Mouse (Mus musculus): ENCODE measurements at regions not wholly inside any gene's neighbourhood (a gene's known extent, or its start where the extent isn't known, plus 50 kb on each side); places are given as distances from the start of the nearest gene placed in this dataset.

DNA sequence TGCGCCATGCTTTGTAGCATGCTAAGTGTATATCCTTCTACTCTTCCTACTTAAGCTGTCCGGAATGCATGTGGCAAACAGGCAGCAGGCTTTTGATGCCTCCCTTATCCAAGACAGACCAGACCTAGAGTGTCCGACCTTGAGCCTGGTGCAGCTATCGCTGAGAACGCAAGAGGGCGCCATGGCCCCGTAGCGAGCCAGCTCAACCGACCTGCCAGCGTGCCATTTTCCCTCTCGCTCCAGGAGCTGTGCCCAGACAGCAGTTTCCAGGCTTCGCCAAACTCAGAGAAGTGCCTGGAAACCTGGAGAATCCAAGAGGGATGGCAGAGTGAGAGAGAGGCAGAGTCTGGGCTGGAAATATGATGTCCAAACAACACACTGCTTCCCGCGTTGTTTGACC, 155.8 kb upstream of the Gm12830 start:
- Histone ChIP-seq H3K9me3 (no peaks in the 10 kb centered on the region), H3K27me3 (peaks cover 72% of the 10 kb centered on the region), H3K4me1 (replicated peaks) (peaks cover 15% of the 10 kb centered on the region), H3K9ac (replicated peaks) (no peak overlapping the region), H3K4me2 (replicated peaks) (peak overlapping the region; percentile 57), H3K27ac (no peak overlapping the region), H3K36me3 (no peaks in the 10 kb centered on the region), H3K4me3 (replicated peaks) (peak overlapping the region; percentile 31; the same call in 1 of the 2 replicates)
- 3% methylated on average over 14 of the region's 14 CpGs for WGBS
- peak; percentile 81 for ATAC-seq

DNA sequence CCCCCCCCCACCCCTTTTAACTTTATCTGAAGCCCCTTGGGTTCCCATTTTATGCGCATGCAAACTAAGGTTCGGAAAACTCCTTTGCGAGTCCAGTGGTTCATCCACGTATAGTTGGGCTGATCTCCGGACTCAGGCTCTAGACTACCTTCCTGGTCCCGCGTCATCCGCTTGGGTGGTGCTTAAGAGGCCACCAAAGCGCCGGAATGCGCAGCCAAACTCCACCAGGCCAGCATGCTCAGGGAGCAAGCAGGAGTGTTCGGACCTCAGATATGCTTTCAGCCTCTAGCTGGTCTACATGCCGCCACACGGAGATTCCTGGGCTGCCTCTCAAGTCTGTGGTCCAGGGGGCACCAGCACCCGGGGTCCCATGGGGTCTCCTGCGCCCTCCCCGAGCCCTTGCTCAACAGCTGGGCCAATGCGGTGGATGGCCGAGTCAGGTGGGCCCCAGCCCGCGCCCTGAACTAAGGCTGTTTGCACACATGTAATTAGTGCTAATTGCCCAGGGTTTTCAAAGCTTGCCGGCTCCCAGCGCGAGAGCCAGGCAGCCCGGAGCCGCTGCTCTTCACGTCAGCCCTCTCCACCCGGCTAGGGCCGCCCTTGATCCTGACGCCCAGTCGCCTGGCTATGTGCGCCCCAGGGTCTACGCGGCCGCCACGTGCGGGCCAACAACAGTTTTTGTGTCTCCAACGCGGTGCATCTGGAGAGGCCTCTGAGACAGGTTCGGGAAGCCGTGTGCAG, 155.1 kb upstream of the Gm12830 start:
- Histone ChIP-seq H3K9me3 (no peaks in the 10 kb centered on the region), H3K27me3 (peaks cover 72% of the 10 kb centered on the region), H3K27ac (no peak overlapping the region), H3K4me3 (replicated peaks) (peak overlapping the region; percentile 31), H3K4me2 (replicated peaks) (peak overlapping the region; percentile 57), H3K4me1 (replicated peaks) (peaks cover 15% of the 10 kb centered on the region), H3K9ac (replicated peaks) (peak overlapping the region; percentile 29; the same call in 1 of the 2 replicates), H3K36me3 (no peaks in the 10 kb centered on the region)
- ATAC-seq = peak; percentile 59
- 3% methylated on average over 41 of the region's 41 CpGs for WGBS

DNA sequence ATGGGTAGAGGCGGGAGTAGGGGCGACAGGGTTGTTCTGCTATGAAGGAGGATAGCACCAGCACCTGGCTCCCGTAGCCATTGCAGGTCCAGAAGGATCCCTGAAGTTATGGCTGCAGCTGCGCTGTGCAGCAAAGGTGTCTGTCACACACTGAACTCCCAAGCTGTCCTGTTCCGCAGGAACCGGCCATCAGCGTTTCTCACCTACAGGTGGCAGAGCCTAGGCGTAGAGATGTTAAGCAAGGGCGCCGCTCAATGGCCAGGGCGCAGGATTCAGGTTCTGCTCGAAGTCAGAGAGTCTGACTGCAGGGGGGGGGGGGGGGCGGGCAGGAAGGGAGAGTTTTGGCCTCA, 154.6 kb upstream of the Gm12830 start:
- Histone ChIP-seq H3K27ac (no peak overlapping the region), H3K27me3 (peaks cover 72% of the 10 kb centered on the region)

DNA sequence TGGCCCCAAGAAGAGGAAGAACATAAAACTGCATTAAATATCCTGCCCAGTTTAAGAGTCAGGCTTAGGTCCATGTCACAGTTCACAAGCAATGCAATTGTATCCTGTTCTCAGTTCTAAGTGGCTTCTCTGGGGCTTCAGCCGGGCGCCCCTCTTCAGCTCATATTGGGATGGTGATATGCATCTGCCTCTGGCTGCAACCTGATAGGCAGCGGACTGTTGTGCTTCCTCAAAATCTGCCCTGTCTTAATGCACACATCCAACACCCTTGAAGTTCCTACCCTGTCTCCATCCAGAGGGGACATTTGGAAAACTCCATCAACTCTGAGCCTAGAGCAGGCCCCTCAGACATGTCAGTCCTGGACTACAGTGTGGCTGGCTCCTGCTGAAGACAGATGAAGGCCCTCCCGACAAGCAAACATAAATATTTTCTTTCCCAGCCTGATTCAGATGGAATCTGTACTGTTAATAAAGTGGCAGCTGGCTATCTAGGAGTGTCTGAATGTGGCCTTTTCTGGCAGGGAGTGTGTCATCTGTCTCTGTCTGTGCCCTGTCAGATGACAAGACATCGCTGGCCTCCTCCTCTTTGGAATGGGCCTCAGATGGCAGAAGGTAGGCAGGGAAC, 149.3 kb upstream of the Gm12830 start:
- 85% methylated on average over 5 of the region's 5 CpGs for WGBS
- no peak overlapping the region for H3K4me2 ChIP-seq (replicated peaks)
- no peak overlapping the region for H3K27ac ChIP-seq
- no peak for ATAC-seq
- peaks cover 28% of the 10 kb centered on the region for H3K27me3 ChIP-seq
- no peaks in the 10 kb centered on the region for H3K36me3 ChIP-seq
- no peaks in the 10 kb centered on the region for H3K9me3 ChIP-seq
- no peak overlapping the region for H3K9ac ChIP-seq (replicated peaks)
- H3K4me3 ChIP-seq (replicated peaks) = no peak overlapping the region
- no peaks in the 10 kb centered on the region for H3K4me1 ChIP-seq (replicated peaks)

More for the DNA sequence above, 154.6 kb upstream of the Gm12830 start:
- peak overlapping the region; percentile 31 for H3K4me3 ChIP-seq (replicated peaks)
- no peaks in the 10 kb centered on the region for H3K9me3 ChIP-seq
- no peaks in the 10 kb centered on the region for H3K36me3 ChIP-seq
- ATAC-seq = peak; percentile 25
- H3K4me1 ChIP-seq (replicated peaks) = peaks cover 15% of the 10 kb centered on the region
- H3K9ac ChIP-seq (replicated peaks) = peak overlapping the region; percentile 29; the same call in 1 of the 2 replicates
- 6% methylated on average over 13 of the region's 13 CpGs for WGBS
- peak overlapping the region; percentile 57 for H3K4me2 ChIP-seq (replicated peaks)

DNA sequence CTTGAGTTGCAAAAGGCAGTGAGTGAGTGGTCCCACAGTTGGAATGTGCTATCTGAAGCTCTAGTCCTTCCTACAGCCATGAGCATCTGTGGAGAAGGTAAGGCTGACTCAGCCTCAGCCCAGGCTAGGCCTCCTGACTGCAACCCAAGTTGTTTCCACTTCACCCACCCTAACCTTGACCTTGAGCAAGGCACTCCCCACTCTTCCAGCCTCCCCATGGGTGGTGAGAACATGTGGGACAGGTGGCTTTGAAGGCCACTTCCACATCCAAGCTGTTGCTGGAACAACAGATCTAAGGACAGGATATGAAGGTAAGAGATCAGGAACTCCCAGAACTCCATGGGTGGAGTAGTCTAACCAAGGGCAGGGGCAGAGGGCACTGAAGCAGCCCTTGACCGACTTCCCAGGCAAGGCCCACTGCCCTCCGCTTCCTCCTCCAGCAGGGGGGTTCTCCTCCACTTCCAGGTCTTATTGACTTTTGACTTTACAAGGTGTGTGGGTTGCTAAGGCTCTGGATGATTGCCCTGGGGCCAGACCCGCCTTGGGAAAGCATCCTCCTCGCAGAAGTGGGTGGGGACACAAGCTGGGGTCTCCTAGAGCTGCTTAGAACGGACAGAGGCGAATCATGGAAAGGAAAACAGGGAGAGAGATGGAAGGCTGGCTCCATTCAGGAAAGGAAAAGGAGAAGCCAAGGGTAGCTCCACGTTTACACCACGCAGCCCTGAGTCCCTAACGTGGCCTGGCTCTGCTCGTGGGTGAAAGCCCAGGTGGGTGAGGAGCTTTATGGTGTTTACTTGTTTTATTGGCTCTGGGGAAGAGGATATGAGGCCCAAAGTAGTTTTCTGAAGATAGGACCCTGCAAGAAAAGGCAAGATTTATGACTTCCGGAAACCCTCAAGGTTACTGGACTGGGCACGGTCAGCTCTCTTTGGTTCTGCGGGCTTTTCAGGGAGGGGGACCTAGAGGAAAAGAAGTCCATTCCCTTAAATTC, 144.3 kb upstream of the Gm12830 start:
- 86% methylated on average over 13 of the region's 13 CpGs for WGBS

DNA sequence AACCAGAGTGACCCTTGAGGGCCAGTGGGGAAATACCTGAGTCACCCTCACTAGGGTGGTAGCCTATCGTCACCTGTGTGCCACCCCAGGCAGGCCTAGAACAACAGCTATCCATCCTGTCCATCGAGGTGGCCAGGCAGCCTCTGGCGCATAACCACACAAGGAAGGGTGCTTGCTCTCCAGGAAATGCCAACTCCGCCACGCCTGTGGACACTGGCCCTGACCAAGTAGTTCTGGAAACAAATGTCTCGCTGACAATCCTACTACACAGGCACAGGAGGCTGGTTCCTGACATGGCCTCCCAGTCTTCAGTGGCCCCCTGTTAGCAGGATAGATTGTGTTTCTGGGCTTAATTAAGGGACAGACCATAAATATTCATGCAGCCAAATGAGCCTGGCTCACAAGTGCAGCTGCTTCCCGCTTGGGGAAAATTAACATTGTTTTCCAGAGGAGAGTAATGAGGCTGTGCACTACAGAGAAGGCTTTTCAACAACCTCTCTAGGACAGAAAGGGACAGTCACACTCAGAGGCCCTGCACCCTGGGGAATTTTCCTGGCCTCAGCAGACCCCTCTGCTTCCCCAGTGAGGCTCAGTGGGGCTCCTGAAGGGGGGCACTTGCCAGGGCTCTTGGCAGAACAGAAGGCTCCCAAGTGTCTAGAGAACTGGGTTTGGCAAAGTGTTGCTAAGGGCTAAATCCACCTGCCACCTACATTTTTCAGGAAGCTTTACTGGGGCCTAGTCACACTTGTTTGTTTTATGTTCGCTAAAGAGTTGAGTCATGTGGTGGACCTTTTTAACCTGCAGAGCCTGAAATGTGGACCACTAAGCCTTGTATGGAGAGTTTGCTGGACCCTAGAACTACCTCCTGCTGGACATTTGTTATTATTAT, 143.2 kb upstream of the Gm12830 start:
- Histone ChIP-seq H3K9ac (replicated peaks) (no peak overlapping the region), H3K4me2 (replicated peaks) (no peak overlapping the region), H3K9me3 (no peaks in the 10 kb centered on the region), H3K4me3 (replicated peaks) (no peak overlapping the region), H3K27ac (peak overlapping the region; percentile 70), H3K36me3 (no peaks in the 10 kb centered on the region), H3K4me1 (replicated peaks) (peaks cover 14% of the 10 kb centered on the region), H3K27me3 (no peaks in the 10 kb centered on the region)
- ATAC-seq = peak; percentile 89
- 60% methylated on average over 8 of the region's 8 CpGs for WGBS

More for the DNA sequence above, 144.3 kb upstream of the Gm12830 start:
- no peaks in the 10 kb centered on the region for H3K36me3 ChIP-seq
- no peak for ATAC-seq
- no peak overlapping the region for H3K4me2 ChIP-seq (replicated peaks)
- H3K27me3 ChIP-seq = no peaks in the 10 kb centered on the region; the same call in 1 of the 2 replicates
- H3K4me1 ChIP-seq (replicated peaks) = peaks cover 14% of the 10 kb centered on the region
- H3K9me3 ChIP-seq = no peaks in the 10 kb centered on the region
- H3K4me3 ChIP-seq (replicated peaks) = no peak overlapping the region
- H3K9ac ChIP-seq (replicated peaks) = no peak overlapping the region
- no peak overlapping the region for H3K27ac ChIP-seq

DNA sequence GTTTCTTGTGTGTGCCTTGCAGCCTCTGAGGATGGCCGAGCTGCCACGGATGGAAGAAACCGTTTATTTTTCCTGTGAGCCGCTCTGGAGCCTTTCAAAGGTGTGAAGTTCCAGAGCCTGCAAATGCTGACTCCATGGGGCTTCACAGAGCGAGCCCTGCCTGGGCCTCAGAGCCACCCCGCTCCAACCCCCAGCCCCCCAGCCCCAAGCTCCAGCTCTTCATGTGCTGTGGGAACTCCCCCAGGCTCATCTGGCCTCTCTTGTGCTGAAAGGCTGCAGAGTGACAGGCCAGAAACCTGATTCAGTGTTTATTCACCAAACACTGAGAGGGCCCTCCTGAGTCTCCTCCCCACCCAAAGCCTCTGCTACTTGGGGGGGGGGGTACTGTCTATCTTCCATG, 141.2 kb upstream of the Gm12830 start:
- Histone ChIP-seq H3K27ac (no peak overlapping the region), H3K9ac (replicated peaks) (no peak overlapping the region), H3K36me3 (no peaks in the 10 kb centered on the region), H3K9me3 (no peaks in the 10 kb centered on the region), H3K4me3 (replicated peaks) (no peak overlapping the region), H3K27me3 (0 out of 2 replicates have a peak, but pooled peaks cover 7% of the 10 kb centered on the region), H3K4me2 (replicated peaks) (no peak overlapping the region), H3K4me1 (replicated peaks) (peaks cover 18% of the 10 kb centered on the region)
- no peak for ATAC-seq
- WGBS = 68% methylated on average over 6 of the region's 6 CpGs

DNA sequence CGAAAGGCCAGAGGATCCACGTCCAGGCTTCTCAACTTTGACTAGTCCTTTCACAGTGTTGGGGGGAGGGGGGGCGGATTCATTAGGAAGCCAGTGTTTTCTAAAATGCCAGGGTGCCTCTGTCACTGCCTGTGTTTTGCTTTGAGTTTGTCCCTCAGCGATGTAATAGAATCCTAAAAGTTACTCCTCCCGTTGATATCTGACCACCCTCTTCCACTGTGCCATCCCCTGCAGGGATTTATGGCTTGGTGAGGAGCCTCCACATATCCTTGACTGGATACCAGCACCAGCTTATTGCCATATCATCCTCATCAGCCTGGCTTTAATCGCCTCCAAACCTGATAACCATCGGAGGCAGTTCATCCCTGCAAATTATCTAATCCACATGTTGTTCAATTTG, 138.6 kb upstream of the Gm12830 start:
- Histone ChIP-seq H3K27ac (no peak overlapping the region), H3K4me2 (replicated peaks) (no peak overlapping the region), H3K36me3 (no peaks in the 10 kb centered on the region), H3K4me1 (replicated peaks) (peaks cover 19% of the 10 kb centered on the region), H3K9ac (replicated peaks) (no peak overlapping the region), H3K4me3 (replicated peaks) (no peak overlapping the region), H3K27me3 (peaks cover 9% of the 10 kb centered on the region; the same call in 1 of the 2 replicates), H3K9me3 (no peaks in the 10 kb centered on the region)
- no peak for ATAC-seq
- 79% methylated on average over 7 of the region's 7 CpGs for WGBS

DNA sequence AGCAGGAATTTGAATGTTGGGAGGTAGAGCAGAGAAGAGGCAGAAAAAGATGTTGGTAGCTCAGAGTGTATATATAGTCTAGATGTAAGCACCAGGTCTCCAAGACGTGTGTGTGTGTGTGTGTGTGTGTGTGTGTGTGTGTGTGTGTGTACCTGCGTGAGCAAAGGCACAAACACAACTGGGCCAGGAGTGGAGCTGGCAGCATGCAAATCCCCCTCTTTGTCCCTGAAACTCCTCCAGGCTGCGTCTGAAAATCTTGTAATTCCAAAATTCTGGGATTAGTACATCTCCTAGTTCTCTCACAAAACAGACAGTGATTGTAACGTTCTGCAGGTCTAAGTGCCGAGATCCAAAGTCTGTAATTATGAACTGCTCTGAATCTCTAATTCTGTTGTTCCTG, 137.8 kb upstream of the Gm12830 start:
- Histone ChIP-seq H3K9ac (replicated peaks) (no peak overlapping the region), H3K27ac (no peak overlapping the region), H3K4me2 (replicated peaks) (no peak overlapping the region), H3K4me3 (replicated peaks) (no peak overlapping the region), H3K36me3 (no peaks in the 10 kb centered on the region), H3K9me3 (no peaks in the 10 kb centered on the region), H3K4me1 (replicated peaks) (peaks cover 16% of the 10 kb centered on the region), H3K27me3 (peaks cover 14% of the 10 kb centered on the region; the same call in 1 of the 2 replicates)
- WGBS = 62% methylated on average over 5 of the region's 5 CpGs
- ATAC-seq = no peak

DNA sequence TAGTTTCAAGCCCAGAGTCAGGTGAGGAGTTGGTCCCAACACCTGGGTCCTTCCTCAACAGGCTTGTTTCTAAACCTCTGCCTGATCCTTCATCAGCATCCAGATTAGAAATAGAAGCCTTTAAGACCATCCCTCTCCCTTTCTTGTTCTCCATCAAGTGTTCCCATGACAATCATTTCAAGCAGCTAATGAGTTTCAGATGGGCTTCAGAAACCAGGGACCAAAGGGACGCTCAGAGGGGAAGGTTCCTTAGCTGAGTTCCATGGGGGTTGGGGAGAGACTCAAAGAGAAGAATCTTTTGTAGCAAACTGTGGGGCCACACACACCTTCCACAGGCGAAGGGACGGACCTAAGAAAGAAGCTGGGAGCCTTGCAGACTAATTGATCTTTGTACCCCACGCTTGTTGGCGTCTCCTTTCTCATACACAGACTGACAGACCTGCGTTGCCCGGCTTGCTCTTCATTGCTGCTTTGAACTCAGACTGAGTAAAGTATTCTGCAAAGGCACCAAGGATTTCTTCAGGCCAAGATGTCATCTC, 136.6 kb upstream of the Gm12830 start:
- Histone ChIP-seq H3K27me3 (peaks cover 17% of the 10 kb centered on the region; the same call in 1 of the 2 replicates), H3K36me3 (no peaks in the 10 kb centered on the region), H3K4me2 (replicated peaks) (no peak overlapping the region), H3K9ac (replicated peaks) (no peak overlapping the region), H3K27ac (no peak overlapping the region), H3K4me3 (replicated peaks) (no peak overlapping the region), H3K9me3 (no peaks in the 10 kb centered on the region), H3K4me1 (replicated peaks) (peaks cover 14% of the 10 kb centered on the region)
- ATAC-seq = no peak
- WGBS = 63% methylated on average over 7 of the region's 7 CpGs

DNA sequence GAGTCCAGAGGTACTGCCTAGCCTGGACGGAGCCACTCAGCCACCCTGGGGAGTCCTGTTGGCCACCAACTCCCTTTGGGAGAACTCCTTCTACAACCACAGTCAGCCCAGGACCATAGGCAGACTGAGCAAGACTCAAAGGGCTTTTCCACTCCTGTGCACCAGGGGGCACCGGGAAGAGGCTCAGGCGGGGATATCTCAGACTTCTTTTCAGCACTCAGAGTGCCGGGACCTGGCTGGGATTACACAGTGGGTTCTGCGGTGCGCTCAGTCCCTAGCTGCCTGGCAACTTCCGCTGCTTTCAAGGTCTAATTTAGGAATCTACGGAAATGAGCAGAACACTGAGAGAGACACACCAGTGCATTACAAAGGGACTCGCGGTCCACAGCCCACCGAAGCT, 136.1 kb upstream of the Gm12830 start:
- Histone ChIP-seq H3K4me1 (replicated peaks) (peaks cover 14% of the 10 kb centered on the region), H3K4me2 (replicated peaks) (peak overlapping the region; percentile 44), H3K9ac (replicated peaks) (no peak overlapping the region), H3K4me3 (replicated peaks) (no peak overlapping the region; the same call in 1 of the 2 replicates), H3K9me3 (no peaks in the 10 kb centered on the region), H3K36me3 (no peaks in the 10 kb centered on the region), H3K27ac (no peak overlapping the region), H3K27me3 (peaks cover 17% of the 10 kb centered on the region; the same call in 1 of the 2 replicates)
- peak; percentile 84 for ATAC-seq
- WGBS = 7% methylated on average over 11 of the region's 11 CpGs
